Mouse (Mus musculus) intestine, embryonic 16.5 days (tissue): Measurements from ENCODE around the gene Slc29a3. TPM values are rescaled to one million over a fixed set of nuclear protein-coding genes. Genes with fewer than 3 reads are reported as not detected.
A peak's percentile ranks its signal among the peaks of the same experiment; 100 is the strongest.

Experiments
- ATAC-seq: fragments of 200-750 bp; cut with Nextera tagmentation; 2 replicates; pipeline ENCODE4 v1.8.0; 2017; ENCODE audit warnings: moderate TSS enrichment, moderate library complexity
- H3K27ac ChIP-seq: fragments of 300-500 bp; sonication (generic); 2 replicates; pipeline ENCODE4 v1.5.1; 2014; ENCODE audit warnings: mild to moderate bottlenecking, low read length
- H3K27me3 ChIP-seq: fragments of 300-500 bp; sonication (generic); replicated peaks from 2 replicates; pipeline ENCODE4 v1.6.1; 2014; ENCODE audit warnings: low read length, control low read depth, mixed read lengths; ENCODE audit not compliant: control insufficient read depth, insufficient read depth
- H3K36me3 ChIP-seq: fragments of 300-500 bp; sonication (generic); 2 replicates; pipeline ENCODE4 v1.6.1; 2014; ENCODE audit warnings: low read length, control low read depth; ENCODE audit not compliant: control insufficient read depth, insufficient read depth
- H3K4me1 ChIP-seq: fragments of 300-500 bp; sonication (generic); 2 replicates; pipeline ENCODE4 v1.6.1; 2014; ENCODE audit warnings: low read length, control low read depth, mixed read lengths; ENCODE audit not compliant: control insufficient read depth, insufficient read depth
- H3K4me2 ChIP-seq: fragments of 300-500 bp; sonication (generic); 2 replicates; pipeline ENCODE4 v1.6.1; 2014; ENCODE audit warnings: low read depth, low read length, control low read depth
- H3K4me3 ChIP-seq: fragments of 300-500 bp; sonication (generic); 2 replicates; pipeline ENCODE4 v1.5.1; 2014; ENCODE audit warnings: mild to moderate bottlenecking, low read length
- H3K9ac ChIP-seq: fragments of 300-500 bp; sonication (generic); 2 replicates; pipeline ENCODE4 v1.6.1; 2014; ENCODE audit warnings: low read depth, low read length
- H3K9me3 ChIP-seq: fragments of 300-500 bp; sonication (generic); 2 replicates; pipeline ENCODE4 v1.6.1; 2016; ENCODE audit warnings: low read length, control low read depth; ENCODE audit not compliant: control insufficient read depth
- WGBS: fragments of 180-500 bp; shearing (Covaris S2); extraction: QIAGEN DNeasy Blood & Tissue Kit; methylation state at CpG from one replicate; pipeline ENCODE4 v1.1.7; 2014; 5-methylcytosine and 5-hydroxymethylcytosine counted together
- polyA plus RNA-seq: library from polyadenylated mRNA; unstranded; fragments of >200 nt; fragmentation: Nextera tagmentation; extraction: Ambion mirVana; gene quantifications from 2 replicates; pipeline ENCODE4 v1.2.1, GENCODE M21; 2015

Gene Slc29a3
- polyA plus RNA-seq, 1 experiment from 2014 or later, result 8.2 TPM

DNA sequence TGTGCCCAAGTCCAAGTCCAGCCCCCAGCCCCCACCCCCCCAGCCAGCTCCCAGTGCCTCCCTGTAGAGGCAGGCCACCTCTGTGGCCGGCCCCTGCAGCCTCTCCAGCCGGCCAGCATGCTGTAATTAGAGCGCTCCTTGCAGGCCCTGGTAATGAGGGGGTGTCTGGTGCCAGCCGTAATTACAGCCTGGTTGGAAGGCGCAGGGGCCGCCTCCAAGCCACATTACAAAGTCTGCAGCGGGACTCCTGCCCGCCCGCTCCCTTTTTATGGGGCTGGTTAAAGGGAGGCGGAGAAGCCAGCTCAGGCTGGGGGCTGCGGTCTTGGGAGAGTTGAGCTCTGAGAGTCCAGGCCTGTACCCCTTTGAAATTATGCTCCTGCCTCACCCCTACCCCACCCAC is 41.8 kb upstream of the Slc29a3 start:
- ATAC-seq, result peak; percentile 30
- Histone ChIP-seq H3K9me3 (no peaks in the 10 kb centered on the region), H3K9ac (peak overlapping the region; percentile 20; the same call in 1 of the 2 replicates), H3K4me3 (no peak overlapping the region), H3K27me3 (no peaks in the 10 kb centered on the region), H3K4me2 (peak overlapping the region; percentile 9; the same call in 1 of the 2 replicates), H3K36me3 (no peaks in the 10 kb centered on the region), H3K4me1 (peaks cover 46% of the 10 kb centered on the region), H3K27ac (peak overlapping the region; percentile 33)
- 43% methylated on average over 11 of the region's 11 CpGs for WGBS

DNA sequence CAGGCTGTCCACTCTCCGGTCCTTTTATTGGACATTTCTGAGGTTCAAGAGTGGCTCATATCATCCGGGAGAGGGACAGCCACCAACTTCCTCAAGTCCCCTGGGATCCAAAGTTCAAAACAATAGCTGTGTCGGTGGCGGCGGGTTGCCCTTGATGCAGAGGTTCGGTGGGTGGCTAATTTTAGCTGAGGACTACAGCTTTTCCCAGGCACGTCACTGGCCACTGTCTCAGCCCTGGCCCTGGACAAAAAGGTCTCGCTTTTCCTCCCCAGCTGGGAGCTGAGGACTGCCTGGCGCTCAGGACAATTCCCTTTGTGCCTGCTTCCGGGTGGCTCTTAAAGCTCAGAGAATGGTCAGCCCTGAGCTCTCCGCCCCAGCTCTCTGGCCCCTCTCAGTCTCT is 40.2 kb upstream of the Slc29a3 start:
- ATAC-seq, result peak; percentile 38
- peak overlapping the region; percentile 54 for H3K27ac ChIP-seq

GRCm38 (mm10) chr10:60792365-60792764 is 39.8 kb upstream of the Slc29a3 start:
- ATAC-seq, result 0 out of 2 replicates have a peak, but pooled peaks have one; percentile 2
- Histone ChIP-seq H3K4me2 (no peak overlapping the region), H3K4me3 (no peak overlapping the region), H3K27me3 (no peaks in the 10 kb centered on the region), H3K4me1 (peaks cover 40% of the 10 kb centered on the region), H3K36me3 (no peaks in the 10 kb centered on the region), H3K27ac (peak overlapping the region; percentile 54), H3K9ac (peak overlapping the region; percentile 40; the same call in 1 of the 2 replicates), H3K9me3 (no peaks in the 10 kb centered on the region)
- 30% methylated on average over 10 of the region's 10 CpGs for WGBS

More for the DNA sequence above, 40.2 kb upstream of the Slc29a3 start:
- no peak overlapping the region for H3K4me3 ChIP-seq
- H3K9me3 ChIP-seq, result no peaks in the 10 kb centered on the region
- no peaks in the 10 kb centered on the region for H3K27me3 ChIP-seq
- WGBS, result 30% methylated on average over 11 of the region's 11 CpGs
- H3K4me2 ChIP-seq, result no peak overlapping the region
- H3K9ac ChIP-seq, result peak overlapping the region; percentile 40; the same call in 1 of the 2 replicates
- peaks cover 40% of the 10 kb centered on the region for H3K4me1 ChIP-seq
- no peaks in the 10 kb centered on the region for H3K36me3 ChIP-seq

- peak; percentile 26; the same call in 1 of the 2 replicates for ATAC-seq
- Histone ChIP-seq H3K4me3 (no peak overlapping the region), H3K36me3 (no peaks in the 10 kb centered on the region), H3K9ac (no peak overlapping the region), H3K4me1 (peaks cover 32% of the 10 kb centered on the region), H3K4me2 (no peak overlapping the region), H3K27me3 (no peaks in the 10 kb centered on the region), H3K9me3 (no peaks in the 10 kb centered on the region), H3K27ac (no peak overlapping the region)
- WGBS, result 72% methylated on average over 6 of the region's 6 CpGs
Measured at GRCm38 (mm10) chr10:60790912-60791311, 38.3 kb upstream of the Slc29a3 start.

- ATAC-seq, result no peak
- Histone ChIP-seq H3K4me2 (no peak overlapping the region), H3K27ac (no peak overlapping the region), H3K36me3 (no peaks in the 10 kb centered on the region), H3K4me3 (no peak overlapping the region), H3K9me3 (no peaks in the 10 kb centered on the region), H3K9ac (no peak overlapping the region), H3K4me1 (peaks cover 6% of the 10 kb centered on the region), H3K27me3 (no peaks in the 10 kb centered on the region)
- 81% methylated on average over 16 of the region's 16 CpGs for WGBS
Measured at GRCm38 (mm10) chr10:60787303-60788074, 34.9 kb upstream of the Slc29a3 start.

GRCm38 (mm10) chr10:60783608-60784007 is 31.0 kb upstream of the Slc29a3 start:
- H3K27ac ChIP-seq, result no peak overlapping the region
- H3K9ac ChIP-seq, result no peak overlapping the region
- H3K36me3 ChIP-seq, result no peaks in the 10 kb centered on the region
- H3K27me3 ChIP-seq, result no peaks in the 10 kb centered on the region
- H3K9me3 ChIP-seq, result no peaks in the 10 kb centered on the region
- no peak for ATAC-seq
- H3K4me1 ChIP-seq, result no peaks in the 10 kb centered on the region; the same call in 1 of the 2 replicates
- 31% methylated on average over 2 of the region's 2 CpGs for WGBS
- H3K4me2 ChIP-seq, result no peak overlapping the region
- H3K4me3 ChIP-seq, result no peak overlapping the region

GRCm38 (mm10) chr10:60779628-60780027 is 27.0 kb upstream of the Slc29a3 start:
- Histone ChIP-seq H3K27ac (no peak overlapping the region), H3K36me3 (no peaks in the 10 kb centered on the region), H3K9ac (no peak overlapping the region), H3K4me2 (peak overlapping the region; percentile 27; the same call in 1 of the 2 replicates), H3K9me3 (no peaks in the 10 kb centered on the region), H3K4me3 (no peak overlapping the region), H3K4me1 (no peaks in the 10 kb centered on the region; the same call in 1 of the 2 replicates), H3K27me3 (no peaks in the 10 kb centered on the region)
- WGBS, result 9% methylated on average over 9 of the region's 9 CpGs
- peak; percentile 60 for ATAC-seq

GRCm38 (mm10) chr10:60778542-60778941 is 25.9 kb upstream of the Slc29a3 start:
- H3K9me3 ChIP-seq, result no peaks in the 10 kb centered on the region
- H3K27ac ChIP-seq, result no peak overlapping the region
- H3K27me3 ChIP-seq, result no peaks in the 10 kb centered on the region
- WGBS, result 68% methylated on average over 12 of the region's 12 CpGs
- ATAC-seq, result 0 out of 2 replicates have a peak, but pooled peaks have one; percentile 18
- no peaks in the 10 kb centered on the region; the same call in 1 of the 2 replicates for H3K4me1 ChIP-seq
- no peak overlapping the region for H3K4me2 ChIP-seq
- no peak overlapping the region for H3K4me3 ChIP-seq
- H3K36me3 ChIP-seq, result no peaks in the 10 kb centered on the region
- no peak overlapping the region for H3K9ac ChIP-seq

GRCm38 (mm10) chr10:60775473-60775872 is 22.9 kb upstream of the Slc29a3 start:
- no peak for ATAC-seq
- WGBS, result 74% methylated on average over 6 of the region's 6 CpGs
- Histone ChIP-seq H3K9me3 (no peaks in the 10 kb centered on the region), H3K4me2 (no peak overlapping the region), H3K9ac (no peak overlapping the region), H3K4me1 (no peaks in the 10 kb centered on the region; the same call in 1 of the 2 replicates), H3K36me3 (no peaks in the 10 kb centered on the region), H3K27me3 (no peaks in the 10 kb centered on the region), H3K27ac (no peak overlapping the region), H3K4me3 (no peak overlapping the region)
